Mouse (Mus musculus) embryonic fibroblast, embryonic 13.5 days (primary cell): ENCODE measurements around the gene Faap100. TPM values are rescaled to one million over a fixed set of nuclear protein-coding genes. Genes with fewer than 3 reads are reported as not detected.
"Not testable (repeated sequence)": the region's sequence is repeated elsewhere in the genome, so short reads cannot be mapped to it uniquely, and the experiment has no call there.

Experiments used
- H3K27ac ChIP-seq: 2 replicates; pipeline ENCODE4 v1.5.1; 2012; ENCODE audit warnings: low read length, control low read depth, inconsistent platforms; ENCODE audit not compliant: insufficient read depth
- H3K4me1 ChIP-seq: 2 replicates; pipeline ENCODE4 v1.6.1; 2011; ENCODE audit warnings: low read length; ENCODE audit not compliant: control insufficient read depth, insufficient read depth
- H3K4me3 ChIP-seq: 2 replicates; pipeline ENCODE4 v1.5.1; 2011; ENCODE audit warnings: mild to moderate bottlenecking, control low read depth, low read length; ENCODE audit not compliant: insufficient read depth
- CTCF ChIP-seq: IDR thresholded peaks from 2 replicates; pipeline ENCODE4 v1.5.1; 2011; ENCODE audit warnings: mild to moderate bottlenecking, control low read depth, low read length, moderate library complexity, borderline replicate concordance; ENCODE audit not compliant: insufficient read depth
- POLR2A ChIP-seq: IDR thresholded peaks from 2 replicates; pipeline ENCODE4 v1.6.1; 2011; ENCODE audit warnings: low read depth, mild to moderate bottlenecking, control low read depth, low read length, moderate library complexity
- polyA plus RNA-seq: library from polyadenylated mRNA; stranded (reverse); fragments of >200 nt; gene quantifications from 2 replicates; pipeline ENCODE4 v1.2.4, GENCODE M21; 2011; ENCODE audit warnings: low read depth; ENCODE audit not compliant: missing spikeins, insufficient read length

Faap100 gene
- polyA plus RNA-seq, 1 experiment, result 10.9 TPM

DNA sequence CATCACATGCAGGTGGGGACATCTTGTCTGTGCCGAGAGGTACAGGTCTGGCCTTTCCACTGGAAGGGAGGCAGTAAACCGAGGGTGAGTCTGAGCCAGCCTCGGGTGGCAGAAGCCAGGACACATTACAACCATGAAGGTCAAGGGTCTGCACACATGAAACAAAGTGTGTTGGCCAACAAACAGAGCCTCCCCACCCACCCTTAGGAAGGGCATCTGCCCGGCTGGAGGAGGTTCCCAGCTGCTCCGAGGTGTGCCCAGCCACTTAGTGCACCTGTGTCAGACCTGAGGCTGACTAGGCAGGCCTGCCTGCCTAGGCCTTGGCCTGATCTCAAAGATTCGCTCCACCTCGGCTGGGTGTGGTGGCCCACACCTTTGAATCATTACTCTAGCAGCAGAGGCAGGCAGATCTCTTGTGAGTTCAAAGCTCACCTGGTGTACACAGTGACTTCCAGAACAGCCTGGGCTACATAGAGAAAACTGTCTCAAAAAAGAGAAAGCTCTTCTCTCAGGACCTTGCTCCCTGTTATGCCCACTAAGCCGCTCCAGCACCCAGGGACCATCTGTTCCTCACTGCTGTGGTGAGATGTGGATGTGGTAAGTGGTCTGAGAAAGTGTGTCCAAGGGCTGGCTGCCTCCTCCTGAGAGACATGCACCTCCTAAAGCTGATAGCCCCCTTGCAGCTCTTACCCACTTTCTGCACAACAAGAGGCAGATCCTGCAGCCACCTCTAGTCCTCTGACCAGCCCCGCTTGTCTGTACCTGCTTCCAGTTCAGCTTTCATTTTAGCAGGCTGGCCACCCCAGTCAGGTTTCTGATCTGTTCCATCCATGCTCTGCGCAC is 27.1 kb downstream of the Faap100 start:
- TF ChIP-seq POLR2A (no peak; the same call in 1 of the 2 replicates), CTCF (no peak)
- peak overlapping the region; percentile 96 for H3K27ac ChIP-seq
- H3K4me3 ChIP-seq, result no peak overlapping the region
- H3K4me1 ChIP-seq, result peaks cover 18% of the 10 kb centered on the region

DNA sequence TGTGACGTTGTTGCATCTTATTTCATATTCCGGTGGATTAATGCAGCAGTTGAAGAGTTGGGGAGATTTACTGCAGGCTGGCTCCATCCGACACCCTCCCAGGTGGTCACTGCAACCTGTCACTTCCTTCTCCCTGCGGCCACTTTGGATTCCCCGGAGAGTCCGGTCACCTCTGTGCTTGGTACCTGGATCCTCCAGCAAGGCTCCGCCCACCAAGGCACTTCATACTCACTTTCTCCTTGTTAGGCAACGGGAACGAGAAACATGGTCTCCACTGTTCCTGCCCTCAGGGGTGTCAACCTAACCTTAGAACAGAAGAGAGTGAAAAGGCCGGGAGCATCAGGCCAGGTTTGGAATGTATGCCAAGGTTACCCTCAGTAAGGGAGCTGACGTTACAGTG is 27.9 kb downstream of the Faap100 start:
- H3K4me3 ChIP-seq, result peak overlapping the region; percentile 22
- TF ChIP-seq POLR2A (peak; percentile 33), CTCF (no peak)
- peak overlapping the region; percentile 96 for H3K27ac ChIP-seq
- peaks cover 18% of the 10 kb centered on the region for H3K4me1 ChIP-seq

DNA sequence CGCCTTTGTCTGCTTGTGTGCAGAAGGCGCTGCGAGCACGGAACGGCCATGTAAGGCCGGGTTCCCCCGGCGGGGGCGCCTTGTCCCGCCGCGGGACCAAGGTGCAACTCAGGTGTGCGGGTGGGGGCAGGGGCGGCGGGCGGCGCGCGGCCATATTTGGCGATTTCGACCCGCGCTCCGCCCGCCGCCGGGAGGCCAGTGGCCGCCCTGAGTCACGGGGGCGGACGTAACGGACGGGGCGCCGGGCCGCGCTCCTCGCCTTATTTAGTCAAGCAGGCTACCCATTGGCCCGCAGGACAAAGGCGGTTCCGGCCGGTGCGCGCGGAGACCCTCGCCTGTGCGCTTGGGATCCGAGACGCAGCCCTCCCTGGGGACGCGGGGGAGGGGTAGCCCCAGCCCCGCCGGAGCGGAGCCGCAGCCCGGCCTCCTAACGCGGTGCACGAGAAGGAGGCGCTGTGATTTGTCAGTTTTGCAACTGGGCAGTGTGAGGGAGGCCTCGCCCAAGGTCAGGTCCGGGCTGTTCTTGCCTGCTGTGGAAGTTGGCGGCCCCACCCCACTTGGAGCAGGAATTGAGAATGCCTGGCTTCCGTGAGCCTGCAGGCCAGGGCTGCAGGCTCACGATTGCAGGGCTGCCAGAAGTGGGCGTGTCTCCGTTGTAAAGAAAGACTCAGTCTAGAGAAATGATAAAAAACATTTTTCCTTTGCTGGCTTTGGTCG is 28.4 kb downstream of the Faap100 start:
- Histone ChIP-seq H3K27ac (peak overlapping the region; percentile 99), H3K4me1 (peaks cover 18% of the 10 kb centered on the region)
- no peak for TF ChIP-seq CTCF
- TF ChIP-seq POLR2A, result peak; percentile 42; the same call in 1 of the 2 replicates

DNA sequence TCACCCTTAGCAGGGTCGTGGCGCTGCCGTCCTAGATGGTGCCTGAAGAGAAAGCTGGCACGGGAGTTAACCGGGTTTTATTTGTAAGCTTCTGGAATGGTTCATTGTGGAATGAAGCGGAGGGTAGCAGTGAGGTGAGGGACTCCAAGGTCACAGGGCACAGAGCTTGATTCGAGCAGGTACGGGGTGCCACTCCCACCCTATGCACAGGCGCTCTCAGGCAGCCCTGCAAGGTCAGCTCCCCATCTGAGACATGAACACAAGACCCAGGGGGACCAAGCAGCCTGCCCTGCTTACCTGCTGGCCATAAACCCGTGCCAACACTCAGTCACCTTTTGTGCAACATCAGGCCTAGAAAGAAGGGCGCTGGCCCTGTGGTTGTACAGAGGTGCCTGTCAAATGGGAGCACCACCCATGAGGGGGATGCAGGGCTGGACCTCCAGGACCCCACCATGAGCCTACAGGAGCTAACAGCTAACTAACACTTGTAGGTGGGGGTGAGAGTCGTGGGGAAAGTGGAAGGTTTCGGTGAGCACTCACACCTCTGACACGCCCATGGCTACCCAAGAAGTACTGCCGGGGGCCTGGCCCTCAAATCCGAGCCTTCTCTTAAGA is 29.1 kb downstream of the Faap100 start:
- H3K27ac ChIP-seq, result peak overlapping the region; percentile 99
- TF ChIP-seq POLR2A (peak; percentile 43), CTCF (no peak)
- H3K4me3 ChIP-seq, result peak overlapping the region; percentile 51
- peaks cover 18% of the 10 kb centered on the region for H3K4me1 ChIP-seq

More for the DNA sequence above, 28.4 kb downstream of the Faap100 start:
- peak overlapping the region; percentile 51 for H3K4me3 ChIP-seq

DNA sequence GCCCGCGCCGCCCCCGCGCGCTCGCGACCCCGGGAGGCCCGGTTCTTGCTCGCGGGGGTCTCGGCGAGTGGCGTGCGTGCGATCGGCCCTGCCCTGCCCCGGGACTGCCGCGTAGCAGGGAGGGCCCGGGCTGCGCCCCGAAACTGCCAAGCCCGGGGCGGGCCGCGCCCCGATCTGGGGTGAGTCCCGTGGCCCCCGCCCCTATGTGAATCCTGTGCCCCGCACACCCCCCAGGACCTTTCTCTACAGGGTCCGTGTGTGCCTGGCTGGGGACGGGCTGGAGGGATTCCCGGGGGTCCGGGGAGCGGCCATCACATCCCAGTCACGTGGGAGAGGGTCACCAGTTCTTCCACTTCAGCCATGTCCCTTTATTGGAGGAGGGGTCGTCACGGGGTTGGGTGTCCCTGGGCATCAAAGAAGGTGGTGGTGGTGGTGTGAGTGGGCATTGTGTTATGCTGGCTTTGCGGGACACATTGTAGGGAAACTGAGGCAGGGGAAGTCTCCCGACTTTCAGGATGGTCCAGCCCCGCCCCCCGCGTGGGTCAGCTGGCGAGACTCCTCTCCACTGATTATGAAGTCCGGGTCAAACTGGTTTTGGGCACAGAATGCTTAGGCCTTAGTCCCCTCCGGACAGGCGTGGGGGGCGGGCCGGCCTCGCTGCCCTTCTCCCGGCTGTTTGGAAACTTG is 29.7 kb downstream of the Faap100 start:
- Histone ChIP-seq H3K4me3 (peak overlapping the region; percentile 51), H3K4me1 (peaks cover 16% of the 10 kb centered on the region), H3K27ac (peak overlapping the region; percentile 99)
- no peak for TF ChIP-seq CTCF
- TF ChIP-seq POLR2A, result peak; percentile 57

DNA sequence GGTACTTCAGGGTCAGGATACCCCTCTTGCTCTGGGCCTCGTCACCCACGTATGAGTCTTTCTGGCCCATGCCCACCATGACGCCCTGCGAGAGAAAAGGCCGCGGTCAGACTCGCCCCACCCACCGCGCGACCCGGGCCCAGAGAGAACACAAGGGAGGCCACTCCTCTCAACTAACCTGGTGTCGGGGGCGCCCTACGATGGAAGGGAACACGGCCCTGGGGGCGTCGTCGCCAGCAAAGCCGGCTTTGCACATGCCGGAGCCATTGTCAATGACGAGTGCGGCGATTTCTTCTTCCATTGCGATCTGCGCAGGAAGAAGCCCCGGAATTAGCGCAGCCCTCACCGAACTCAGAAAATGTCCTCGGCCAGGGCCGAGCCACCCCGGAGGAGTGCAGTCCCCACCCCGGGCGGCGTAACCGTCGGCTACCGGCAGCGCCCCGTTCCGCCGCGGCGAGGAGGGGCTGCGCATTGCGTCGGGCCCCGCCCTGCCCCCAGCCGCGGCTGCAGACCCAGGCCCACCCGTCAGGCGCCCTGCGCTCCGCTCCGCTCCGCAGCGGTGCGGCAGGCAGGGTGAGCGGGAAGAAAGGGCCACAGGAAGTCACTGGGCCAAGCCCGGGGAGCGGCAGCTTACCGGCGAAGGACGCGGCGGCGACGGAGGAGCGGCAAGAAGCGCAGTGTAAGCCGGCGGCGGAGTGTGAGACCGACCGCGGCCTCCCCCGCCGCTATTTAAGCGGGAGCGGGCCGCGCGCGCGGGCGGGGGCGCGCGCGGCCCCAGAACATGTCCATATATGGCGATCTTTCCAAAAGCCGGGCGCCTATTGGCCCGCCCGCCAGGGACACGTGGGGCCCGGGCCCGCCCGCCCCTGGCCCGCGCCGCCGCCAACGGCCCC is 30.5 kb downstream of the Faap100 start, which contains the start of gene Actg1:
TSS of gene Actg1 (minus strand) at position 752 of the 893 bp plus-strand sequence.
- peaks cover 16% of the 10 kb centered on the region for H3K4me1 ChIP-seq
- H3K4me3 ChIP-seq, result peak within 1 kb of the TSS; percentile 99
- peak; percentile 83 for TF ChIP-seq POLR2A
- no peak for TF ChIP-seq CTCF
- peak within 1 kb of the TSS; percentile 99 for H3K27ac ChIP-seq

DNA sequence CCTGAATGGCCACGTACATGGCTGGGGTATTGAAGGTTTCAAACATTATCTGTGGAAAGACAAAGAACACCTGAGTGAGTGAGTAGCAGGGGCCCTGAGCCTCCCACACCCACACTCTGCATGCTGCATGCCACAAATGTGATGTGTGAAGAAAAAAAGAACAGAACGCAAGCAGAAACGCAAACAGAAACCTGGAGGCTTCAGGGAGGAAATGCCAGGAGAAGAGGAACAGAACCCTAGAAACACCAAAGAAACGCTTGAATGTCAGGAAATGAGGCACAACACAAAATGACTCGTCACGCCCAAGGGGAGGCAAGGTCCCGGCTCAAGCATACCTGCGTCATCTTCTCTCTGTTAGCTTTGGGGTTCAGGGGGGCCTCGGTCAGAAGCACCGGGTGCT is 31.3 kb downstream of the Faap100 start:
- peaks cover 10% of the 10 kb centered on the region; the same call in 1 of the 2 replicates for H3K4me1 ChIP-seq
- peak; percentile 63 for TF ChIP-seq POLR2A
- no peak for TF ChIP-seq CTCF
- peak overlapping the region; percentile 91 for H3K27ac ChIP-seq
- H3K4me3 ChIP-seq, result peak overlapping the region; percentile 99

DNA sequence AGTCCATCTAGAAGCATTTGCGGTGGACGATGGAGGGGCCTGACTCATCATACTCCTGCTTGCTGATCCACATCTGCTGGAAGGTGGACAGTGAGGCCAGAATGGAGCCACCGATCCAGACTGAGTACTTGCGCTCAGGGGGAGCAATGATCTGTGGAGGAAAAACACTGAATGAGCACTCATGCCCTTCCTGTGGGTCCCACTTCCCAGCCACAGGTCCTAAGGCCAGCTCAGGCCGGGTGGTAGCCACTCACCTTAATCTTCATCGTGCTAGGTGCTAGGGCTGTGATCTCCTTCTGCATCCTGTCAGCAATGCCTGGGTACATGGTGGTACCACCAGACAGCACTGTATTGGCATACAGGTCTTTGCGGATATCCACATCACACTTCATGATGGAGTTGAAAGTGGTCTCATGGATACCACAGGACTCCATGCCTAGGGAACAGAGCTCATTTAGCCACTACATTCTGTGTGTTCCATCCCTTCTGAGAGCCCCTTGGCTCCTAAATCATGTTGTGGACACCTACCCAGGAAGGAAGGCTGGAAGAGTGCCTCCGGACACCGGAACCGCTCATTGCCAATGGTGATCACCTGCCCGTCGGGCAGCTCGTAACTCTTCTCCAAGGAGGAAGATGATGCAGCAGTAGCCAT is 32.1 kb downstream of the Faap100 start:
- peak overlapping the region; percentile 66 for H3K27ac ChIP-seq
- peak; percentile 58 for TF ChIP-seq POLR2A
- not testable (repeated sequence) for H3K4me1 ChIP-seq
- H3K4me3 ChIP-seq, result peak overlapping the region; percentile 60
